Mouse (Mus musculus) MEL (cell line): ENCODE results near the gene Zfp358.

Experiments
- BHLHE40 ChIP-seq: IDR thresholded peaks from 2 replicates; pipeline ENCODE4 v1.6.1; 2012; ENCODE audit warnings: low read depth, mild to moderate bottlenecking, inconsistent platforms, low read length, improper control_type of control experiment, borderline replicate concordance
- CTCF ChIP-seq, 3 experiments: IDR thresholded peaks in 2 of 3; conservative IDR thresholded peaks in 1 of 3; 2 replicates each; pipeline ENCODE4 v1.5.1; 2011 to 2012; ENCODE audit warnings: low read length in 3 of 3, low read depth in 2 of 3, mild to moderate bottlenecking in 2 of 3, improper control_type of control experiment in 1 of 3, inconsistent platforms in 1 of 3, mixed read lengths in 1 of 3, moderate library complexity in 1 of 3; ENCODE audit not compliant: control insufficient read depth in 1 of 3, insufficient read depth in 1 of 3, poor library complexity in 1 of 3, severe bottlenecking in 1 of 3
- ETS1 ChIP-seq: IDR thresholded peaks from 2 replicates; pipeline ENCODE4 v1.6.1; 2012; ENCODE audit warnings: low read depth, mild to moderate bottlenecking, inconsistent platforms, low read length, improper control_type of control experiment, moderate library complexity
- GATA1 ChIP-seq: IDR thresholded peaks from 2 replicates; pipeline ENCODE4 v1.6.1; 2011; ENCODE audit warnings: low read depth, low read length, improper control_type of control experiment
- MAX ChIP-seq: IDR thresholded peaks from 2 replicates; pipeline ENCODE4 v1.6.1; 2011; ENCODE audit warnings: low read length, improper control_type of control experiment
- MYC ChIP-seq: IDR thresholded peaks from 2 replicates; pipeline ENCODE4 v1.6.1; 2011; ENCODE audit warnings: low read depth, mild to moderate bottlenecking, low read length, improper control_type of control experiment, moderate library complexity
- NELFE ChIP-seq: IDR thresholded peaks from 2 replicates; pipeline ENCODE4 v1.6.1; 2011; ENCODE audit warnings: low read depth, low read length, improper control_type of control experiment
- POLR2A ChIP-seq, 2 experiments: IDR thresholded peaks; 2 replicates each; pipeline ENCODE4 v1.6.1; 2011 to 2012; ENCODE audit warnings: low read length in 2 of 2, mild to moderate bottlenecking in 2 of 2, control low read depth in 1 of 2, improper control_type of control experiment in 1 of 2, low read depth in 1 of 2, moderate library complexity in 1 of 2; ENCODE audit not compliant: control insufficient read depth in 1 of 2, insufficient read depth in 1 of 2, poor library complexity in 1 of 2
- USF1 ChIP-seq: IDR thresholded peaks from 2 replicates; pipeline ENCODE4 v1.6.1; 2014; ENCODE audit warnings: low read depth, mild to moderate bottlenecking, inconsistent platforms, low read length, improper control_type of control experiment, moderate library complexity
- ZNF384 ChIP-seq: IDR thresholded peaks from 2 replicates; pipeline ENCODE4 v1.6.1; 2012; ENCODE audit warnings: low read depth, mild to moderate bottlenecking, inconsistent platforms, low read length, improper control_type of control experiment

GRCm38 (mm10) chr8:3539146-3539545, 46.2 kb downstream of the Zfp358 start:
- TF ChIP-seq POLR2A (IDR thresholded peaks at IDR 0.05; ENCODE audit: control insufficient read depth in 1 of 2, insufficient read depth in 1 of 2, low read depth in 1 of 2, low read length in 2 of 2, poor library complexity in 1 of 2) (no peak), BHLHE40 (no peak), CTCF (IDR thresholded peaks at IDR 0.05 in 2 of 3, conservative IDR thresholded peaks at IDR 0.05 in 1 of 3; ENCODE audit: control insufficient read depth in 1 of 3, insufficient read depth in 1 of 3, low read depth in 2 of 3, low read length in 3 of 3, poor library complexity in 1 of 3, severe bottlenecking in 1 of 3) (no peak), MAX (no peak), NELFE (no peak), USF1 (no peak), MYC (no peak), GATA1 (no peak), ZNF384 (no peak), ETS1 (no peak)
